Mouse (Mus musculus) gastrocnemius, adult 8-10 months (tissue): ENCODE data around the gene Supt5. TPM values are rescaled to one million over a fixed set of nuclear protein-coding genes. Genes with fewer than 3 reads are reported as not detected.

ENCODE experiments used
- DNase-seq, 2 experiments: peaks; one replicate each; pipeline ENCODE4 v3.0.0; 2022; ENCODE audit warnings: low spot score in 2 of 2
- total RNA-seq, 4 experiments: library from RNA; stranded (reverse); gene quantifications; 2 replicates each; pipeline ENCODE4 v1.2.4; 2022

Supt5 gene
- total RNA-seq, 4 experiments from 2014 or later = 61.6 to 76.5 (median 73.0) TPM

DNA sequence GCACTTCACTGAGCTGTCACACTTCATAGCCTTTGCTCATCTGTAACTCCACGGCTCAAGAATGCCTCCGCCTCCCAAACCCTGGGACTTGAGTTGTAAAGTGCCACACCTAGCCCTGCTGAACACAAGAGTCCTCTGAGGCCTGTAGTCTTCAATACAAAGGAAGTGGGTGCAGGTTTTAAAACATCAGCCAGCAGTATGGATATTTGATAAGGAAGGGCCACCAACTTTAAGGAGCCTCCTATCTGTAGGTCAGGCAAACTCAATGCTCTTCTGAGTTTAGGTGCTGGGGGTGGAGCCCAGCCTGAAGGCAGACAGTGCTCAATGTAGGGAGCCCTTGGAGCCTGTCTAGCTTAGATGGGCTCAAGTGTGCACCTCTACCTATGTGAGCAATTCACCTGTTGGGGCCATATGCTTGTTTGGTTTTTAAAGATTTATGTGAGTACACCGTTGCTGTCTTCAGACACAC is 15.6 kb upstream of the Supt5 start:
- no peak for DNase-seq

DNA sequence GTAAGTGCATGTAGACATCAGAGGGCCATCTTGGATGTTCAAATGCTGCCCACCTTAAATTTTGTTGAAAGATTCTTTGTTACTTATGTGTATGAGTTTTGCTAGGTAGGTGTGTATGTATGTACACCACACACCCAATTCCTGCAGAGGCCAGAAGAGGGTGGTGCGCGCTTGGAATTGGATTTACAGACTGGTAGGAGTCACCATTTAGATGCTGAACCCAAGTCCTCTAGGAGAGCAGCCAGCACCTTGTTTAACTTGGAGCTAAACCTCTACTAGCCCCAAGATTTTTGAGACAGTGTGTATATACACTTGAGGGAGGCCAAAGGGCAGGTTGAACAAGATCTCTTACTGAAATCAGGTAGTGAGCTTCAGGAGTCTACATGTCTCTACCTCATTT is 14.7 kb upstream of the Supt5 start:
- no peak for DNase-seq

DNA sequence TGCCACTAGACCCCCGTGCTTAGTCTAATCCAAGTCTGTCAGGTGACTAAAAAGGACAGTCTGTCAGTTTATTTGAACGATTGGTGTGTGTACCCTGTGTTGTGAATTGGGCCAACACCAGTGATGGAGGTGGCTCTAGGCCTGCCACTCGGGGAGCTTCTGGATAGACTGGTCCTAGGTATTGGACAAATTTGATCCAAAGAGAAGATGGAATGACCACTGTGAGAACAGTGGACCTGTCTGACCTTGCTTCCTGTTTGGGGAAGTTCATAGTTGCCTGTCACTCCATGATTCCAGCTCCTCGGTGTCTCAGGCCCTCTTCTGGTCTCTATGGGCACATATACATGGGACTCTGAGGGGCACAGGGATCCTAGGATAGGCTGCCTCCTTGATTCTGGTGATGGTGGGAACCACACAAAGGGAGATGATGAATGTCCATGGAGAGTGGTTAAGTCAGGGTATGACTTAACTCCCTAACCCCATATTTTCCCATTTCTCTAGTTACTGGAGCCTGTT is 13.2 kb upstream of the Supt5 start:
- DNase-seq = no peak

DNA sequence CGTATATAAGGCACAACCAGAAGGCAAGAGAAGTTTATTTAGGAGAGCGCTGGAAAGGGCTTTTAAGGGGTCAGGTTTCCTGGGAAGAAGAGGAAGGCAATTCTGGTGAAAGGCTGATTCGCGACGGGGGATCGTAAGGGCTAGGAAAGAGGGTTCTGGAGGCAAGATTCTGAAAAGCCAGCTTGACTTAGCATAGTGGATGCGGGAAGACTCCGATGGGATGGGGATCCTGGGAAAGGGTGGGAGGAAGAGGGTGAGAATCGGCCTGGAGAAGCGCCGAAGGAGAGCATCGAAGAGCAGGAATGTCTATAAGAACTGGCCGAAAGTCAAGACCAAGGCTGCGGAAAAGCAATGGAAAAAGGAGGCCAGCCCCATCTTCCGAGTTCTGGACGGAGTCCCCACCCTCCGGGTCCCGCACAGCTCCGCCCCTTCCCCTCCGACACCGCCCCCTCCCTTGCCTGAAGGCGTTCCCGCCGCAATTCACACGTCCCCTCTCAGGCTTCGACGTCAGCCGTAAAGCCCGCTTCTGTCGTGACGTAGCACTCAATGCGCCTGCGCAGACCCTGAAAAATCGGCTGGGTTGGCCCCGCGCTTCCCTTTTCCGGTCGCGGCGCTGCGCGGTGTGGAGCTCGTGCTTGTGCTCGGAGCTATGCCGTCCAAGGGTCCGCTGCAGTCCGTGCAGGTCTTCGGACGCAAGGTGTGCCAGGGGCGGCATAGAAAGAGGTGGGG is 11.8 kb upstream of the Supt5 start, which contains the start of gene Rps16:
TSS of gene Rps16 (plus strand) at position 498 of the 729 bp plus-strand sequence.
- peak; percentile 91 to 94 for DNase-seq

DNA sequence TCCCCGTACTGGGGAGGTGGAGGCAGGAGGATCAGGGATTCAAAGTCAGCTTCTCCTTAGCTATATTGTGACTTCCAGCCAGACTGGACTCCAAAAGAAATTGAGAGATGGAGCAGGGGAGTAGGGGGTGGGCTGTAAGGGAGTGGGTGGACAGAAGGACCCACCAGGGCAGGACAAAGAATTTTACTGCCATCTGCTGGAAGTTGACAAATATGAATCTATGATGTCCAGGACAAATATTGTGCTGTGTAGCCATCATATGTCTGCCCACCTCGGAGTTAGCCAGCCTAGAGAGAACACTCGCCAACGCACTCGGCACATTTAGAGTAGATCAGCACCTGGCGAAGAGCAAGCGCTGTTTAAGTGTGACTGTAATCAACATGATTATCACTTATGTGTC is 10.1 kb upstream of the Supt5 start:
- no peak for DNase-seq

DNA sequence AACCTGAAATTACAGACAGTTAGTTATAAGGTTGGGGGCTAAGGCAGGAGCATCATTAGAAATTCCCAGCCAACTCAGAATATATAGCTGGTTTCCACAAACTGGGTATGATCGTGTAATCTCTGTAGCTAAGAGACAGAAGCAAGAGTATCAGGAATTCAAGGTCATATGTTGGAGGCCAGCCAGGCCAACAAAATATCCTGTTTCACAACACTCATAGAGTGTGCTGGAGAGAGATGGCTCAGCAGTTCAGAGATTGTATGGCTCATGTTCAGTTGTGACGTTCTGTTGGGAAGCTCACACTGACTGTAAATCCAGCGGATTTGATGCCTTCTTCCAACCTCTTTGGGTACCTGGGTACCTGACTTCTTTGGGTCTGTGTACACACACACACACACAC is 9.2 kb upstream of the Supt5 start:
- no peak for DNase-seq

DNA sequence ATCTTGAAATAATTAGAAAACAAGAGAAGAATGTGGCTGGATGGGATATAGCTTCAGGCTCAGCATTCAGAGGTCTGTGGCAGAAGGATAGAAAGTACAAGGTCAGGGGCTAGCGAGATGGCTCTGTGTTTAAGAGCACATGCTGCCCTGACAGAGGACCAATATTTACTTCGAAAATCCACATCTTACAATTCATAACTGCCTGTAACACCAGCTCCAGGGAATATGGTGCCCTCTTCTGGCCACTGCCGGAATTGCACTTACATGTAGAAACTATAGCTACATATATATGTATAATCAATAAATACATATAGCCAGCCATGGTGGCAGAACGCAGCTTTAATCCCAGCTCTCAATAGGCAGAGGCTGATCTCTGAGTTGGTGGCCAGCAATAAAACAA is 6.1 kb upstream of the Supt5 start:
- no peak for DNase-seq

DNA sequence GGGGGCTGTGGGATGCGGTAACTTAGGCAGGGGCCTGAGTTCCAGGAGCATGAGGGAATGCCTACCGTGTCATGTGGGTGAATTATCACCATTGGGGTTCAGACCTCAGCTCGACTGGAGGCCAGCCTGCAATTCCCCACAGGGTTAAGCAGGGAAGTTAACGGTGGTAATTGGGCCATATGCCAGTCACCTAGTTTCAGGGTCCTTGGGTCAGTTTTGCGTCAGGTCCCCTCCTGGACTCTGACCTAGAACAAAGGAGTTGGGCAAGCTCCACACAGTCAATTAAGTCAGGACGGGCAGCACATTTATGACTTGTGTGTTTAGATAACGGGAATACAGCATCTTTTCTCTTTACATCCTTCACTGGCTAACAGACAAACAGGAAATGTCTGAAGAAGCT is 2.8 kb upstream of the Supt5 start:
- DNase-seq = no peak

DNA sequence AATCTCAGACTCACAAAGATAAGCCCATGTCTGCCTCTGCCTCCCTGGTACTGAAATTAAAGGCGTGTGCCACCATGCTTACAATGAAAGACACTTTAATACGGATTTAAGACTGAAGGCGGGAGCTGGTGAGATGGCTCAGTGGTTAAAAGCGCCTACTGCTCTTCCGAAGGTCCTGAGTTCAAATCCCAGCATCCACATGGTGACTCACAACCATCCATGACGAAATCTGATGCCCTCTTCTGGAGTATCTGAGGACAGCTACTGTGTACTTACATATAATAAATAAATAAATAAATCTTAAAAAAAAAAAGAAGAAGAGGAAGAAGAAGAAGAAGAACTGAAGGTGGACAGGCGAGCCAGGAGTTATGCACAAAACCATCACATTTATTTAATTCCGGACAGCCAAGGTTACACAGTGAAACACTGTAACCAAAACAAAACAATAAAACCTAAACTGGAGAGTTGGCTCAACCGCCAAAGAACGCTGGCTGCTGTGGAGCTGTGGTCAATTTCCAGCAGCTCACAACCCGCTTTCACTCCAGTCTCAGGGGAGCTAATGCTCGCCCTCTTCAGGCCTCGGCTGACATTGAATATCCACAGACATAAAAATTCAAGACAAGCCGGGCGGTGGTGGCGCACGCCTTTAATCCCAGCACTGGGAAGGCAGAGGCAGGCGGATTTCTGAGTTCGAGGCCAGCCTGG is 819 bp upstream of the Supt5 start:
- DNase-seq = peak; percentile 43 to 62

DNA sequence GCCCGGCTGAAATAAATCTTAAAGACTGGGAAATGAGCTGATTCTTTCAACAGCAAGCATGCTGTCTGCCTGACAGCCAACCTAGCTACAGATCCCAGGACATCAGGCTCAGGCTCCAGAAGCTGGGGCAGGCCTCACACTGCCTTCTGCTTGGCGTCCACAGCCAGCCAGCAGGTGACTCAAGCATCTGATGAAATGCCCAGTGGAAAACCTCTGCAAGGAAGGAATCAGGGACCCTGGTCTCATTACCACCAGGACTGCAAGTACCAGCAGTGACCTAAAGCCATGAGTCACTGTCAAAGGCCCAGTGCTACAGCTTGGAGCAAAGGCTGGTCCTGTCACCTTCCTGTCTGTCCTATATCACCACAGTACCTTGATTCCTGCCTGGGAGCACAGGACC is 3.1 kb downstream of the Supt5 start:
- DNase-seq = no peak

DNA sequence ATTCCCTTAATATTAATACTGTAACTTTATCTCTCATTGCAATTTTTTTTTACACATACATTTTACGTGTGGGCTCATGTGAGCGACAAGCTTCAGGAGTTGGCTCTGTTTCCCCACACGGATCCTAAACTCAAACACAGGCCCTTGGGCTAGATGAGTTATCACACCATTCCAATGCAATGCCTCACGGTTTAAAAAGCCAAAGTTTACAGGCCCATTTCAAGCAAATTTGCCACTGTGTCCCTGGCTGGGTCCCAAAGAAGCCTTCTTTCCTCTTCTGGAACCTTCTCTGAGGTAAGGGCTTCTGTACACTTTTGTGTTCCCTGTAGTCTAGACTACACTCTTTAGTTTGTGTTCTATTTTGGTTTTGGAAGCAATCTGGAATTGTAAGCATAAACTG is 4.0 kb downstream of the Supt5 start:
- DNase-seq = no peak

DNA sequence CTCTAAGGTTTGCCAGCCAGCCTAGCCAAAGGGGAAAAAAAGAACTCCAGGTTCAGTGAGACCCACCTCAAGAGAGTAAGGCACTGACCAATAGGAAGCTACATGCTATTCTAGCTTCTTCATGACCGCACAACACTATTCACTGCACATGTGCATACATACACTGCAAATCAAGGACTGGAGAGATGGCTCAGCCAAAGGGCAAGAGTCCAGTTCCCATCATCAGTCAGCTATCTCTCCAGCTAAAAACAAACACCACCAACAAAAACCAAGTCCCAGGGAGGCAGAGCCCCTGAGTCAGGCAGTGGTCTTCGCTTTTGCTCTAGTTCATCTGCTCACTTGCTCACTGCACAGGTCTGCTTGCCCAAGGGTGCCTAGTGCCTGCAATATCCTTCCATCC is 10.3 kb downstream of the Supt5 start:
- no peak for DNase-seq

DNA sequence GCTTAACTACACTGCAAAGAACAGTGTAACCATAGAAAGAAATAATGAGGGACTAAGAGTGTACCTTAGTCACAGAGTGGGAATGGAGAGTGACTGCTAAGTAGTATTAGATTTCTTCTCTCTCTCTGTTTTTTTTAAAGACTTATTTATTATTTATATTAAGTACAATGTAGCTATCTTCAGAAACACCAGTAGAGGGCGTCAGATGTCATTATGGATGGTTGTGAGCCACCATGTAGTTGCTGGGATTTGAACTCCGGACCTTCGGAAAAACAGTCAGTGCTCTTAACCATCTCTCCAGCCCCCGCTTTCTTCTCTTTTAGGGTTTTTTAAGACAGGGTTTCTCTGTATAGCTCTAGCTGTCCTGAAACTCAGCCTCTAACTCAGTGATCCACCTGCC is 12.1 kb downstream of the Supt5 start:
- DNase-seq = no peak

DNA sequence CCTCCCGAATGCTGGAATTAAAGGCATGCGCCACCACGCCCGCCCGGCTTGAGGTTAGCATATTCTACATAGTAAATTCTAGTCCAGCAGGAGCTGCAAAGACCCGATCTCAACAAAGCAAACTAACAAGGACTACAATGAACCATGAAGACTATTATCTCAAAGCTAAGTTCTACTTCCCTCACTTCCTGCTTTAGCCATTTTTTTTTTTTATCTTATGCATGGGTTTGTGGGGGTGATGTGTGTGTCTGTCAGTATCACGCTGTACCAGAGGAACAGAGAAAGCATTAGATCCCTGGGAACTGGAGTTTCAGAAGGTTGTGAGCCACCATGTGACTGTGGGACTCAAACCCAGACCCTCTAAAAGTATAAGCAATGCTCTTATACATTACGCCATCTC is 13.3 kb downstream of the Supt5 start:
- DNase-seq = no peak

DNA sequence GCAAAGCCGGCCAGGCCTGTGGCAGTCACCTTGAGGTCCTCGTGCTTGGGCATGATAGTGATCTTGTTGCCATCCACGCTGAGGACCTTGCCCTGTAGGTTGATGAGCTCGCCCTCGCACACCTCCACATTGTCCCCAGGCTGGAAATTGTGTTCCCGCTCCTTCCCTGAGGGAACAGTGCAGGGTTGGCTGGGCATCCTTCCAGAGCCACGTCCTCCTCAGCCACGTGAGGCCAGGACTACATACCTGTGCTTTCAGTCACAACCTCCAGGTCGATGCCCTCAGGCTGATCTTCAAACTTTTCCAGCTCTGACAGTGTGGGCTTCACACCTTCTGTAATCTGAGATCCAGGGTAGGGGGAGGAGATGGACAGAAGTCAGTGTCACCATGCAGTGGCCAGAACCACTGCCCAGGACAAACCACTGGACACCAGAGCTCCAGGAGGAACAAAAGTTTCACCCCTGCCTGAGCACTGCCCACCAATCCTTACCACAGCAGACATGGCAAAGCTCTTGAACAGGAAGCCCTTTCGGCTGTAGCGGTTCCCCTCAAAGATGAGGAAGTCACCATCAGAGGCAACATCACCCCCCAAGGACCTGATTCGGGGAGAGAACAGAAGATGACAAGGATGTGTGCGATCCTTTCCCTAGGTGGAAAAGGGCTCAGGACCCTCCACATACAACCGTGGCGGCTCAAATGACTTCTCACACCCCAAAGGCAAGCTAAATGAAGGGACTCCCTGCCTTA is 16.4 kb downstream of the Supt5 start:
- DNase-seq = no peak

DNA sequence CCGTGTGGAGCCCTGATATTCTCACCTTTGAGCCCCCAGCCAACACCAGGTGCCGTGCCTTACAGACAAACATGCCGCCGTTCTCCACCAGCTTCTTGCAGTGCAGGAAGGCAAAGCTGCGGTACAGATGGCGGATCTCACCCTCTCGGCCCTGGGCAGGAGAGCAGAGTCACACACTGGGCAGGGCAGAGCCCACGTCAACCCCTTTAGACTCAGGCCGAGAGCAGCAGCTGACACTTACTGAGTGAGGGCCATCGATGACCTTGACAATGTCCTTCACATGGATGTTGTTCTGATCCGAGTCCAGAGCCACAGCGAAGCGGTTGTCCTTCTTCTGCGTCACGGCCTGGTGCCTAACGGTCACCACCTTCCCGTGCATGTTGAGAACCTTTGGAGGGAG is 19.8 kb downstream of the Supt5 start:
- no peak for DNase-seq

DNA sequence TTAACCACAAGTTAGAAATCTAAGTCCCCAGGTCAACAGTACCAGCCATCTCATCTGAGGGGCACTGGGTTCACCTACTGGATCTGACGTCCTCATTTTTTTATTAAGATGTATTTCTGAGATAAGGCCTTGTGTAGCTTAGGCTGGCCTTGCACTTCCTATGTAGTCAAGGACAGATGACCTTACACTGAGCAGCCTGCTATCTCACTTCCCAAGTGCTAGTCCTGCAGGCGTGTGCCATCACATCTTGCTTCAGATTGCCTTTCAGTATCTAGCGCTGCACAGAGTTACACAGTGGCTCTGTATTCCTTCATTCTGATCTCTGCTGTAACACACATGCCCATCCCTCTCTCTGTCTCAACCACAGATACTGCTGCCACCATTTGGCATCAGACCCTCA is 20.5 kb downstream of the Supt5 start:
- no peak for DNase-seq

DNA sequence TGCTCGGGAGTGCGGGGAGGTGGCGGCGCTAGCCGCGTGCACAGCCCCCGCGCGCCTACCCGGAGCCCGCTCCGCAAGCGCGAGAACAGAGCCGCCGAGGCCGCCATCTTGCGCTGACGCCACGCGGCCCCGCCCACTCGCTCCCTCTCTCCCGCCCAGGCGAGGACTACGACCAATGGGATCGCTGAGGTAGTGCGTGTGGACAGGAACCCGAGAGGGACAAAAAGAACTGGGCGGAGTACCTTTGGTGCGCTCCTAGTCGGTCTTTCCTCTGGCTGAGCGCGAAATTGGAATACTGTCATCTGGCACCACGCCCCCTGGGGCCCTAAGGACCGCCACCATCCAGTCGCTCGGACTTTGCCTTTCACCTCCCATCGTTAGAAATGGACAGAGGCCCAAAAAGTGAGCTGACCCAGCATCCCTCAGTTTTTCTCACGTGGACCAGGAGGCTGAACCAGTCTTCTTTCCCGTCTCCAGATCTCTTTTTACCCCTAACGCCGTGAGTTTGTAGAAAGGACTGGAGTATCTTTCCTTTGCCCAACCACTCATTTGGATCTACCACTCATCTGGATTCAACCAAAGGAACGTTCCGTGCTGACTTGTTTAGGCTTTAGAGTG is 26.5 kb downstream of the Supt5 start, which contains the start of gene Timm50:
TSS of gene Timm50 (minus strand) at position 147 of the 618 bp plus-strand sequence.
- peak; percentile 95 for DNase-seq

DNA sequence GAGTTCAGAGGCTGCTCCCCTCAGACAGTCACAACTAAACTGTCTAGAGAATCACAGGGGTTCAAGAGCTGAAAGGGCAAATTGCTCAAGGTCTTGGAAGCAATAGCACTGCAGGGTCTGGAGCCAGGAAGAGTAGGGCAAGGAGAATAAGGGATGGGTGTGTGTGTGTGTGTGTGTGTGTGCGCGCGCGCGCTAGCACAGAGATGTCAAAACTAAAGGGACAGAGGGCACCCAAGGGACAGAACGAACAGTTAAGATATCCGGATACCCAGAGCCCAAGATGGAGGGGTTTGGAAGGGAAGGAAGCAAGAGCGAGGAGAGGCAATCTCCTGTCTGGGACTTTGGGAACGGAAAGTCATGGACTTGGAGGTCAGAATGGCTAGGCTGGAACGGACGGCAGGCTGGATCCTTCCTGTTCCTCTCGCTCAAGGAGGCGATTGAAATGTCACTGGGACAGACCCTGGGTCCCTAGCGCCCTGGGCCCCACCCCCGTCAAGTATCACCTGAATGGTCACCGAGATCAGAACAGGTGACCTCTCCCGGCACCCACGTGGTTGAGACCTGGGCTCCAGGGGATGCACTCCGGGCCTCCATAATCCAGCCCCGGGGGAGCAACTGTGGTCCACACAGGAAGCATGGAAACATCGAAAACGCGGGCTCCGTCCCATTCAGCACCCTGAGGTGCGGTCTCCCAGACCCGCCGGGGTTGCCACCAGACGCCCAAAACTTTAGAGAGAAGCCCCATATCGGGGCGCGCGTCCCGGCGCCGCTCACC is 27.2 kb downstream of the Supt5 start:
- DNase-seq = peak in 1 of 2 experiments; percentile 23

DNA sequence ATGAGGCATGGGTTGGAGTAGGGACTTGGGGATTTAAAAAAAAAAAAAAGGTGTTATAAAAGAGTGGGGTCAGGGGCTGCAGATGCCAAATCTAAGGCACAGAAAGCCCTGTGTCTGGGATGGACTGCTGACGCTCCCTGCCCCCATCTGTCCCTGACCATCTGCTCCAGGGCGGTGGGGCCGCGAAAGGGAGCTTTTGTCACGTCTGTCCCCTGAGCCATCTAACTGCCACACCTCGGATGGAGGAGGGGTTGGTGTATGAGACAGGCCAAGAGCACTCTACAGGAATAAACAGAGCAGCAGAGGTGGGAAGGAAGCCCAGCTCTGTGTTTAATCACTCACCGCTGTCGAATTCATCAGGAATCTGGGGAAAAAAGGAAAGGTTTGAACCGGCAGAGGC is 28.8 kb downstream of the Supt5 start:
- DNase-seq = no peak

DNA sequence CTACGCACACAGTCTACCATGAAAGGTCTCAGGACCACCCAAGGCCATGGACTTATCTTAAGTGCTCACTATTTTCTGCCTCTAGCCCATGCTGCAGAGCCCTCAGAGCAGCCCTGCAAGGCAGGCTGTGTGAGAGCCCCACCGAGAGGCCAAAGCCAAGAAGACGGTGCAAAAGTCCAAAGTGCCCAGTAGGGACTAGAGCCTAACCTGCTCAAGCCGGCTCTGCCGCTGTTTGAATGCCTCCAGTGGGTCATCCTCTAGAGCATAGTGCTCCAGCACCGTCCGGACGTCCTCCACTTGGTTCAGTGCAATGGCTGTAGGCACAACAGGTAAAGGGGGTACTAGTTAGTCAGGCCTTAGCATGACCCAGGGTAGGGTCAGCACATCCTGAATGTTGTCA is 32.3 kb downstream of the Supt5 start:
- DNase-seq = no peak
